Mouse (Mus musculus) layer of hippocampus, adult 2 months (tissue): ENCODE results near the gene Enox1. TPM values are rescaled to one million over a fixed set of nuclear protein-coding genes. Genes with fewer than 3 reads are reported as not detected.

ENCODE experiments used
- DNase-seq, 2 experiments: peaks; one replicate each; pipeline ENCODE4 v3.0.0; 2022; ENCODE audit warnings: low spot score in 2 of 2
- H3K27ac ChIP-seq: fragments of 200-600 bp; 2 replicates; pipeline ENCODE4 v1.8.1; 2022
- H3K4me3 ChIP-seq: fragments of 200-600 bp; 2 replicates; pipeline ENCODE4 v1.8.1; 2022; ENCODE audit warnings: mild to moderate bottlenecking
- CTCF ChIP-seq: fragments of 200-600 bp; conservative IDR thresholded peaks from 2 replicates; pipeline ENCODE4 v1.8.1; 2022; ENCODE audit warnings: antibody characterized with exemption, mild to moderate bottlenecking, moderate library complexity
- total RNA-seq, 2 experiments: library from RNA; stranded (reverse); gene quantifications; 2 replicates each; pipeline ENCODE4 v1.2.3; 2021

The Enox1 gene
- total RNA-seq, 2 experiments from 2014 or later, result 61.3 to 67.7 TPM

DNA sequence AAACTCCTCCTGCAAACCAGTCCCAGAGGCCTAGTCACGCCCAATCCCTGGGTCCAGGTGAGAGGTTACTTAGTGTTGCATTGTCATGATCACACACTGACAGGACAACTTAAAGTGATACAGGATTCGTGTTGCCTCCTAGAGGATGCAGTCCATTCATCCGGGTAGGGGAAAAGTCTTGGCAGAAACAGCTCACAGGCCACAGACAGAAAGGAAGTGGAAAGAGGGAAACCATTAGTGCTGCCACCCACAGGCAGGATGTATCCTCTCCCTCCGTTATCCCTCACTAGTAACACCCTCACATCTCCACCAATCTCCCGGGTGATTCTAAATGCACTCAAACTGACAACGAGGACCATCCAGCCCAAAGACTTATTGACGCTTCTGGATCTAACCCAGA, 385.4 kb downstream of the Enox1 start:
- peak; percentile 56 for TF ChIP-seq CTCF
- no peak for DNase-seq
- H3K4me3 ChIP-seq, result no peak overlapping the region
- no peak overlapping the region for H3K27ac ChIP-seq

DNA sequence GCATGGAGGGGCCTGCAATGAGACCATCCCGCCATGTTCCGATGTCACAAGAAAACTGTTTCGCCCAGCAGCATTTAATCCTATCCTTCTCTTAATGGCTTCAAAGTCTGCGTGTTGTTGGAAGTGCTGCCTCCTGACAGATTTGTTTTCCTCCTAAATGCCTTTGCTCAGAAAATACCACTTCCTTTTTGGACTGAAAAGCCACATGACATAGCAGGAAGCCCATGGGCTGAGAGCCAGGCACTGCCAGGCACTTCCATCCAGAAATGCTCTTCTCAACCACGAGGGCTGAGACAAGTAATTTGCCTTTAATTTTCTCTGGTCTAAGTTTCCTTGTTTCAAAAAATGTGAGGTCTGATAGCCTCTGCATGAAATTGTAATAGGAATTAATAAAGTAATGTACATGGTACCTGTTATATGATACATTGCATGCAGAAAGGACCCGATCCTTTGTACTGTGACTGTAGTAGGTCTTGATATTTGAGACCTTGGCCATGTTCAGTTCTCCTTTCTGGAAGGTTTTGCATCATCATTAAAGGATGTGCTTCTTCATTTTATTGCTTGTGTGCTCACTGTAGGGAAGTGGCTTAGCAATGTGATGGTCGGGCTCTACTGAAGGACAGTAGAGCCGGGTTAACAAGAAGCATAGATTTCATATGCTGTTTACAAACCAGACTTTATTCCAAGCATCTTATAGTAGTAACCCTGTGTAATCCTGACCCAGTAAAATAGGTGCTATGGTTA, 390.1 kb downstream of the Enox1 start:
- Histone ChIP-seq H3K4me3 (no peak overlapping the region), H3K27ac (peak overlapping the region; percentile 61; the same call in 1 of the 2 replicates)
- peak; percentile 17 for TF ChIP-seq CTCF
- DNase-seq, result peak in 1 of 2 experiments; percentile 29

DNA sequence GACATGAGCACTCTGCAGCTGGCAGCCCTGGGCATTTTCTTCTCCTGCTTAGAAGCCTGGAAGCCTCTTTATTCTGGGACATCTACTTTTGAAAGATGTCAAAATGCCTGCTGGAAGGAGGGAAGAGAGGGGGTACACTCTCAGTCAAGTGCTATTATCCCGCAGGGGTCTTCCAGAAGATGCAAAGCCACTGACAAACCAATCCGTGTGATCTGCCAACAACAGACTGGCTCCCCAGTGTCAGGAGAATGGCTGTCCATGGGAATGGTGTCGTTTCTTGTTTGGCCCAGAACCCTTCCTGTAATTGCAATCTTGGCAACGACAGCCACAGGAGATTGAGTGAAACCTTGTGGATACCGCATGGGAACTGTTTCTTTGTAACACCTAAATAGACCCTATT, 390.8 kb downstream of the Enox1 start:
- TF ChIP-seq CTCF, result no peak
- DNase-seq, result no peak
- Histone ChIP-seq H3K4me3 (no peak overlapping the region), H3K27ac (peak overlapping the region; percentile 61; the same call in 1 of the 2 replicates)

DNA sequence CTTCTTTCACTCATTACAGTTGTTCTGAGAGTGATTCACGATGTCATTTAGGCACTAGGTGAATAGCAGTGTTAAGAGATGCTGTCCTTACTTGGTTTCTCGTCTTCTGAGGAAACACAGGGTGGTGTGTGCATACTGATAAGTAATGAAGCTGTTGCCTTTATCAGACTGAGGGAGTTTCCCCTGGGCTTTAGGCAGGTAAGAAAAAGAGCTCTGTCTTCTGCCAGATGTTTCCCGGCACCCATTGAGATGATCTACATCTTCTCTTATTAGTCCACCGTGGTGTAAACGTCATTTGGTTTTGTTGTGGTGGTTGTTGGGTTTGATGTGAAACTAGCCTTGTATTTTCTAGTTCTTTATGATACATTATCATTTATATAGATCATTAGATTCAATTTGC, 392.4 kb downstream of the Enox1 start:
- no peak for DNase-seq
- Histone ChIP-seq H3K4me3 (no peak overlapping the region), H3K27ac (no peak overlapping the region)
- no peak for TF ChIP-seq CTCF

DNA sequence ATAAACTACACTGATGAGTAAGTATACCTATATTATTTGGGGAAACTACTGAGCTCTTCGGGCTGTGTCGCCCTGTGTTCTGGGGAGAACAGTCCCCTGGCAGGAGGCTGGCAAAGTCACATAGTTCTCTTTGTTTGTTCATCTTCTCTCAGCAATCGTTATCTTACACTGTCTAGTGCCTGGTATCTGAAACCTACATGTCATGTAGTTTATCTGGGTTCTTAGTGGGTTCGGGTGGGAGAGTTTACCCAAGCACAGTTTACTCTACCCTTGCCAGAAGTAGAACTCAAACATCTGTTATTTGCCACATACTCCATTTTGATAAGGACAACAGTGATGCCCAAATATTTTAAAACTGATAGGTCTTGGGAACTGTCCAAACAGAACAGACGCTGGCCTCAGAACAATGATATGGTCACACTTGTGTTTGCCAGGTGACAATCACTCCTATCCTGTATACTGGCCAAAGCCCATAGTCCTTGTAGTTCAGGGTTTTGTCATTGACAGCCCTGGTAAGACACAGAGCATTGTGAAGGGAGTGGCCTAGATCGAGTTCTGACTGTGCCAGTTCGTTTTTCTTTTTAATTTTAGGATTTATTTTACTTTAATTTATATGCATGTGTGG, 401.0 kb downstream of the Enox1 start:
- 0 out of 2 replicates have a peak overlapping the region, but pooled peaks have one; percentile 6 for H3K27ac ChIP-seq
- no peak overlapping the region for H3K4me3 ChIP-seq
- no peak for DNase-seq
- no peak for TF ChIP-seq CTCF

DNA sequence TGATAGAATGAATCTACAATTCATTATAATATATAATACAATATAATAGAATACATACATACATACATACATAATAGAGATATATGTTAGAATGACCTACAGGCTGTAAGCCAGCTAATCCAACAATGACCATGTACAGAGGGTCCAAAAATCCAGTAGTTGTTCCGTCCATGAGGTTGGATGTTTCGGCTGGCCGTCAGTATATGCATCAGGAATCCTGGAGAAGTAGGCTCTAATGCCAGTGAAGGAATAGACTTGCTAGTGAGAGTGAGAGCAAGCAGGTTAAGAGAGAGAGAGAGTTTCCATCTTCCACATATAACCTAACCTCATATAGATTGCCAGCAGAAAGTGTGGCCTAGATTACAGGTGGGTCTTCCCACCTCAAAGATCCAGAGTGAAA, 402.3 kb downstream of the Enox1 start:
- no peak overlapping the region for H3K4me3 ChIP-seq
- no peak for TF ChIP-seq CTCF
- H3K27ac ChIP-seq, result no peak overlapping the region
- no peak for DNase-seq

DNA sequence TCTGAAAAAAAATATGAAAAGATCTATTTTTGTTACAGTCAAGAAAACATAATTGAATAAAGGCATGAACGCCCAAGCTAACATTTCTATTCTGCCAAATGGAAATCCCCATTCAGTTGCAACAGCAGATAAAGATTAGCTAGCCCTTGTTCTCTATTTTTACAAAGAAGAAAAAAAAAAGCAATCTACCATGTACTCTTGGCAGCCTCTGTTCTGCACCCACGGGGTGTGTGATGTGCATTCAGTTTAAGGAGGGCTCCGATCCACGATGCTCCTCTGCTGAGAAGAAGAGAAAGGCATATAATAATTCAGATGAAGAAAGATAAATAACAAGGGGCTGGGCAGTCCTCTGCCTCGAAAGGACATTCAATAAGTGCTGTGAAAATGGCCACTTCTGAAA, 403.2 kb downstream of the Enox1 start:
- peak overlapping the region; percentile 65 for H3K27ac ChIP-seq
- H3K4me3 ChIP-seq, result no peak overlapping the region
- no peak for DNase-seq
- TF ChIP-seq CTCF, result no peak

DNA sequence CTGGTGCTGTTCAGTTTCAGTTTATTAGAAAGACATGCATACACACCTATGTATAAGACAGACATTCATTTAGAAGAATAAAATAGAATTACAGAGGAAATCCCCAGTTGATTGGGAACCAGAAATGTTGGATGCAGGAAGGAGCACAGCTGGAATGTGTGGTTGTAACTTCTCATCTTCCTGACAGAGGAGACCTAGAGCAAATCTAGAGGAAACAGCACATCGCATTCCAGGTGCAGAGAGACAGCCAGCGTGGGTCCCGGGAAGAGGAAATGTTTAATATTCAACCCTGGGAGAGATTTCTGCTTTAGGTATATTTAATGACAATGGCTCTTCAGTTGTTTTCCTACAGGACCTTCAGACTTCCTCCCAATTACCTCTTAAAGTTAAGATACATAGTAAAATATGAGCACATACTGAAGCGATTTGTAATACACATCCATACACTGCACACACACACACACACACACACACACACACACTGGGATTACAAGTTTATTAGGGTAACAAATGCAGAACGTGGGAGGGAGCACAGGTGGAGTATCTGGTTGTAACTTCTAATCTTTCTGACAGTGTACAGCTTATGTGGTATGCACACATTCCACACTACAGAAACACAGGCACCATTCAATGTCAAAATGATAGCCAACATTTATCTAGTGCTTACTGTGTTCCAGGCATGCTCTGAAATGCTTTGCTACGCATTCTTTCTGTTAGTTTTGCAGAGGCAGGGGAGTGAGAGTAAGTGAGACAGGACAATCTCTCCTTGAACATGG, 405.4 kb downstream of the Enox1 start:
- H3K27ac ChIP-seq, result no peak overlapping the region
- DNase-seq, result no peak
- H3K4me3 ChIP-seq, result no peak overlapping the region
- TF ChIP-seq CTCF, result no peak

DNA sequence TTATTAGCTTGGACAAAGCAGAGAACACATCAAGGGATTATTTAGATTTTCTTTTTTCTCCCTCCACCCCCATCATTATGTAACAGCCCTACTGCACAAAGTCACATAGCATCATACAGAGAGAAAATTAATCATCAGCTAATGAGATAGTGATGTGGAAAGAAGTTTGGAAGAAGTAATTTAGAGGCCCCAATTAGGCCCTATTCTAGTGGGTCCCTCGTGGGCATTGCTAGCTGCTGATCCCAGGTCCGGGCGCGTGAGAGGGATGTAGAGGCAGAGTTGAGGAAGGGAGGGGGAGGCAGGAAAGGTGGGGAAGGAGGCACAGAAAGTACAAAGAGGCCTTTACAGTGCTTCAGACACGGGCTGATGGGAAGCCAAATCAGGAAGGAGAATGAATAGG, 407.4 kb downstream of the Enox1 start:
- H3K4me3 ChIP-seq, result no peak overlapping the region
- no peak for TF ChIP-seq CTCF
- no peak for DNase-seq
- peak overlapping the region; percentile 59 for H3K27ac ChIP-seq

DNA sequence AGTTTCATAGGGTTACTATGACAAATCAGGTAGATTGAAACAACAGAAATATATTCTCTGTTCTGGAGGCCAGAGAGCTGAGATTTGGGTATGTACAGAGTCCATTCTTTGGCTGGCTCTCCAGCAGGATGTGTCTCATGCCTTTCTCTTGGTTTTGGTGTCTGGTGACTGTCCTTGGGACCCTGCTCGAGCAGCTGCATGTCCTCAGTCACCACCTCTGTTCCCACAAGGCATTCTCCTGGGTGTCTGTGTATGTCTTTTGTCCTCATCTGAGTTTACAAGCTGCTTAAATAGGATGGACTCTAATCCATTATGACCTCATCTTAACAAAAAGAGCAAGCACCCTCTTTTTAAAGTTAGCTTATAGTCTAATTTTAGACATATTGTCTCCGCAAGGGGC, 410.6 kb downstream of the Enox1 start:
- Histone ChIP-seq H3K4me3 (no peak overlapping the region), H3K27ac (no peak overlapping the region)
- TF ChIP-seq CTCF, result no peak
- DNase-seq, result no peak

DNA sequence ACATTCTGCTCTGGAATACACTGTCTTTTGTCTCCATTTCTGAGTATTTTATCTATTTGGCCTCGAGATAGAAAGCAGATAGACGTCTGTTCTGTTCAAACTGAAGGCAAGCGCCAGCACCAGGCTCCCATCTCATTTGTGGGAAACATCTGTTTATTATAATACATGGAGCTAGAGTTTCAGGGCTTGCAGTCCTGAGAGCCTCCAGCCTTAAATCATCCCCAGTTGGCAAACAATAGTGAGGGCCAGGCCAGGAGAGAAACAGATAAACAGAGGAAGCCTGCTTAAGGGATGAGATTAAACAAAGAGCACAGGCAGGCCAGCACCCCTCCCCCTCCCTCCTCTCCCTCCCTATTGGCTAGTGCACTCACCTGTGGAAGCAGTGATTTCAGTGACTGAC, 417.9 kb downstream of the Enox1 start:
- Histone ChIP-seq H3K4me3 (no peak overlapping the region), H3K27ac (peak overlapping the region; percentile 57)
- DNase-seq, result no peak
- no peak for TF ChIP-seq CTCF

DNA sequence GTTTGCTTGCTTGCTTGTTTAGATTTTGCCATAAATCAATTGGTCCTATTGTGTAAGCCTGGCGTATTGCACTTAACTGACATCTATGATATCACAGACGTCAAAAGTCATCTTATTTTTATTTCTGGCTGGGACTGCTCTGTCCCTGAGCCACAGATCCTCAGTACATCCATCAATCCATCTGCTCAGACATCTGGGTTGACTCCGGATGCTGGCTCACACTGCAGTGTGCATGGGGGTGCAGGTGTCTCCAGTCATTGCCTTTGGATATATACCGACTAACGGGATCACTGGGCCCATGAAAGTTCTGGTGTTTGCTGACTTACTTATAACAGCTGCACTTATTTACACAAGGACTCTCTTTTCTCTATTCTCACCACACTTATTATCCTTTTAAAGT, 419.8 kb downstream of the Enox1 start:
- DNase-seq, result no peak
- no peak for TF ChIP-seq CTCF
- Histone ChIP-seq H3K4me3 (no peak overlapping the region), H3K27ac (peak overlapping the region; percentile 65; the same call in 1 of the 2 replicates)
